Mouse (Mus musculus) stomach, embryonic 16.5 days (tissue): ENCODE results near the gene Scamp1. TPM values are rescaled to one million over a fixed set of nuclear protein-coding genes. Genes with fewer than 3 reads are reported as not detected.
"Not testable (repeated sequence)": the region's sequence is repeated elsewhere in the genome, so short reads cannot be mapped to it uniquely, and the experiment has no call there.

ENCODE experiments used
- ATAC-seq: fragments of 200-750 bp; cut with Nextera tagmentation; 2 replicates; pipeline ENCODE4 v1.8.0; 2017; ENCODE audit warnings: moderate number of reproducible peaks, moderate TSS enrichment; ENCODE audit not compliant: insufficient read depth, low FRiP score
- H3K27ac ChIP-seq: fragments of 300-500 bp; sonication (generic); 2 replicates; pipeline ENCODE4 v1.5.1; 2014; ENCODE audit warnings: low read length
- H3K27me3 ChIP-seq: fragments of 300-500 bp; sonication (generic); 2 replicates; pipeline ENCODE4 v1.6.1; 2014; ENCODE audit warnings: low read length, control low read depth, mixed read lengths; ENCODE audit not compliant: control insufficient read depth, insufficient read depth
- H3K36me3 ChIP-seq: fragments of 300-500 bp; sonication (generic); 2 replicates; pipeline ENCODE4 v1.6.1; 2014; ENCODE audit warnings: low read length; ENCODE audit not compliant: control insufficient read depth, insufficient read depth
- H3K4me1 ChIP-seq: fragments of 300-500 bp; sonication (generic); 2 replicates; pipeline ENCODE4 v1.6.1; 2014; ENCODE audit warnings: low read length, control low read depth, mixed read lengths; ENCODE audit not compliant: control insufficient read depth, insufficient read depth
- H3K4me2 ChIP-seq: fragments of 300-500 bp; sonication (generic); 2 replicates; pipeline ENCODE4 v1.6.1; 2014; ENCODE audit warnings: low read depth, low read length, mixed read lengths
- H3K4me3 ChIP-seq: fragments of 300-500 bp; sonication (generic); replicated peaks from 2 replicates; pipeline ENCODE4 v1.5.1; 2014; ENCODE audit warnings: mild to moderate bottlenecking, low read length
- H3K9ac ChIP-seq: fragments of 300-500 bp; sonication (generic); 2 replicates; pipeline ENCODE4 v1.6.1; 2014; ENCODE audit warnings: low read length
- H3K9me3 ChIP-seq: fragments of 300-500 bp; sonication (generic); replicated peaks from 2 replicates; pipeline ENCODE4 v1.6.1; 2016; ENCODE audit warnings: low read length, control low read depth; ENCODE audit not compliant: control insufficient read depth
- WGBS: fragments of 180-500 bp; shearing (Covaris S2); extraction: QIAGEN DNeasy Blood & Tissue Kit; methylation state at CpG from one replicate; pipeline ENCODE4 v1.1.7; 2014; 5-methylcytosine and 5-hydroxymethylcytosine counted together
- polyA plus RNA-seq: library from polyadenylated mRNA; unstranded; fragments of >200 nt; fragmentation: Nextera tagmentation; extraction: Ambion mirVana; gene quantifications from 2 replicates; pipeline ENCODE4 v1.2.1, GENCODE M21; 2015

Gene Scamp1
- 47.7 and 52.5 TPM in 2 replicates for polyA plus RNA-seq

- peak within 1 kb of the TSS; percentile 94 for H3K4me3 ChIP-seq
- H3K9ac ChIP-seq: peak within 1 kb of the TSS; percentile 98
- no peaks in the 10 kb centered on the region for H3K36me3 ChIP-seq
- under 1% methylated on average over 55 of the region's 62 CpGs for WGBS
- no peaks in the 10 kb centered on the region for H3K27me3 ChIP-seq
- H3K4me2 ChIP-seq: peak within 1 kb of the TSS; percentile 73
- no peaks in the 10 kb centered on the region for H3K9me3 ChIP-seq
- peak; percentile 96 for ATAC-seq
- peak within 1 kb of the TSS; percentile 91 for H3K27ac ChIP-seq
- H3K4me1 ChIP-seq: peaks cover 6% of the 10 kb centered on the region; the same call in 1 of the 2 replicates
Observed at GRCm38 (mm10) chr13:94285281-94285871, at the start of gene Scamp1. Gene Scamp1 (minus strand): TSS chr13:94285857.

GRCm38 (mm10) chr13:94330392-94330979 lies 44.8 kb upstream of the Scamp1 start:
- no peak overlapping the region for H3K9ac ChIP-seq
- no peaks in the 10 kb centered on the region; the same call in 1 of the 2 replicates for H3K4me1 ChIP-seq
- no peaks in the 10 kb centered on the region for H3K36me3 ChIP-seq
- no peak overlapping the region for H3K4me3 ChIP-seq
- ATAC-seq: no peak
- H3K27ac ChIP-seq: no peak overlapping the region
- no peaks in the 10 kb centered on the region for H3K27me3 ChIP-seq
- H3K4me2 ChIP-seq: no peak overlapping the region
- no peaks in the 10 kb centered on the region for H3K9me3 ChIP-seq
- WGBS: 75% methylated on average over 3 of the region's 3 CpGs

- H3K9ac ChIP-seq, H3K27me3 ChIP-seq, H3K4me2 ChIP-seq, ATAC-seq, H3K4me3 ChIP-seq, H3K36me3 ChIP-seq, H3K4me1 ChIP-seq, H3K9me3 ChIP-seq, H3K27ac ChIP-seq: not testable (repeated sequence)
- 94% methylated on average over 6 of the region's 6 CpGs for WGBS
Observed at GRCm38 (mm10) chr13:94329005-94329404, 43.3 kb upstream of the Scamp1 start.

GRCm38 (mm10) chr13:94328063-94328462 lies 42.4 kb upstream of the Scamp1 start:
- Histone ChIP-seq H3K4me3 (no peak overlapping the region), H3K9me3 (no peaks in the 10 kb centered on the region), H3K27ac (peak overlapping the region; percentile 85), H3K4me2 (no peak overlapping the region), H3K4me1 (no peaks in the 10 kb centered on the region; the same call in 1 of the 2 replicates), H3K36me3 (no peaks in the 10 kb centered on the region), H3K27me3 (no peaks in the 10 kb centered on the region), H3K9ac (no peak overlapping the region)
- 45% methylated on average over 3 of the region's 3 CpGs for WGBS
- peak; percentile 92 for ATAC-seq

- WGBS: 89% methylated on average over 4 of the region's 4 CpGs
- Histone ChIP-seq H3K9ac (no peak overlapping the region), H3K27ac (no peak overlapping the region), H3K4me3 (no peak overlapping the region), H3K36me3 (no peaks in the 10 kb centered on the region), H3K4me2 (no peak overlapping the region), H3K4me1 (no peaks in the 10 kb centered on the region), H3K9me3 (no peaks in the 10 kb centered on the region), H3K27me3 (no peaks in the 10 kb centered on the region)
- no peak for ATAC-seq
Observed at GRCm38 (mm10) chr13:94322475-94322874, 36.8 kb upstream of the Scamp1 start.

GRCm38 (mm10) chr13:94321094-94321792 lies 35.6 kb upstream of the Scamp1 start:
- WGBS: 88% methylated on average over 1 of the region's 1 CpGs
- Histone ChIP-seq H3K4me3 (no peak overlapping the region), H3K27me3 (no peaks in the 10 kb centered on the region), H3K9ac (no peak overlapping the region), H3K4me2 (no peak overlapping the region), H3K9me3 (no peaks in the 10 kb centered on the region), H3K27ac (no peak overlapping the region), H3K4me1 (no peaks in the 10 kb centered on the region), H3K36me3 (no peaks in the 10 kb centered on the region)
- no peak for ATAC-seq

GRCm38 (mm10) chr13:94316975-94317511 lies 31.4 kb upstream of the Scamp1 start:
- H3K4me3 ChIP-seq: no peak overlapping the region
- no peak overlapping the region for H3K9ac ChIP-seq
- H3K9me3 ChIP-seq: no peaks in the 10 kb centered on the region
- ATAC-seq: no peak
- no peaks in the 10 kb centered on the region for H3K36me3 ChIP-seq
- no peaks in the 10 kb centered on the region for H3K4me1 ChIP-seq
- H3K27ac ChIP-seq: no peak overlapping the region
- no peaks in the 10 kb centered on the region for H3K27me3 ChIP-seq
- H3K4me2 ChIP-seq: no peak overlapping the region
- 75% methylated on average over 10 of the region's 10 CpGs for WGBS

- WGBS: 91% methylated on average over 8 of the region's 8 CpGs
- H3K27ac ChIP-seq: not testable (repeated sequence)
Observed at GRCm38 (mm10) chr13:94312812-94313211, 27.2 kb upstream of the Scamp1 start.

GRCm38 (mm10) chr13:94308279-94308678 lies 22.6 kb upstream of the Scamp1 start:
- Histone ChIP-seq H3K4me2 (no peak overlapping the region), H3K4me3 (no peak overlapping the region), H3K4me1 (0 out of 2 replicates have a peak, but pooled peaks cover 4% of the 10 kb centered on the region), H3K36me3 (no peaks in the 10 kb centered on the region), H3K27ac (no peak overlapping the region), H3K9me3 (no peaks in the 10 kb centered on the region), H3K9ac (no peak overlapping the region), H3K27me3 (no peaks in the 10 kb centered on the region)
- 57% methylated on average over 2 of the region's 2 CpGs for WGBS
- no peak for ATAC-seq

More at GRCm38 (mm10) chr13:94312812-94313211, 27.2 kb upstream of the Scamp1 start:
- not testable (repeated sequence) for H3K36me3 ChIP-seq, H3K27me3 ChIP-seq, H3K9ac ChIP-seq, H3K4me1 ChIP-seq, H3K4me2 ChIP-seq, H3K9me3 ChIP-seq, ATAC-seq, H3K4me3 ChIP-seq
